Mouse (Mus musculus): ENCODE measurements at regions not wholly inside any gene's neighbourhood (a gene's known extent, or its start where the extent isn't known, plus 50 kb on each side); places are given as distances from the start of the nearest gene placed in this dataset.
A peak's percentile ranks its signal among the peaks of the same experiment; 100 is the strongest.
"Not testable (repeated sequence)": the region's sequence is repeated elsewhere in the genome, so short reads cannot be mapped to it uniquely, and the experiment has no call there.

DNA sequence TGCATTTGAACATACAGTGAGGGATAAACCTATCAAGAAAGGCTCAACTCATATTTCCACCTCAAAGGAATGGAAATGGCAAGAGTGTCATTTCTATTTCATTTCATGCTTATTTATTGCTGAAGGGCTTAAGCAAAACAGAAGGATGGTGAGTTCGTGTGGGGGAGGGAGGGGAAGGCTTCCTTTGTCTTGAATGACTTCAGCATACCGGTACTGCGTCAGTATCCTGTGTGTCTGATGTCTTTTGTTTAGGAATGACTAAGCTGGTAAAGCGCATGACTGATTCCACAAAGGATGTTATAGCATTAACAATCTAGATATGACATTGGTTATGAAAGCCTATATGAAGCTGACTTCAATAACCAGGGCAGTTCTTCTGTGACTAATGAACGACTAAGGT, 139.5 kb upstream of the Gap43 start:
- Histone ChIP-seq H3K4me3 (no peak overlapping the region), H3K9me3 (replicated peaks) (no peaks in the 10 kb centered on the region), H3K36me3 (no peaks in the 10 kb centered on the region), H3K27me3 (ENCODE audit: low read depth, poor library complexity, severe bottlenecking) (no peaks in the 10 kb centered on the region), H3K4me1 (0 out of 2 replicates have a peak, but pooled peaks cover 4% of the 10 kb centered on the region), H3K27ac (no peak overlapping the region)
- no peak for DNase-seq (ENCODE audit: low spot score)
- 81% methylated on average over 5 of the region's 5 CpGs for WGBS

DNA sequence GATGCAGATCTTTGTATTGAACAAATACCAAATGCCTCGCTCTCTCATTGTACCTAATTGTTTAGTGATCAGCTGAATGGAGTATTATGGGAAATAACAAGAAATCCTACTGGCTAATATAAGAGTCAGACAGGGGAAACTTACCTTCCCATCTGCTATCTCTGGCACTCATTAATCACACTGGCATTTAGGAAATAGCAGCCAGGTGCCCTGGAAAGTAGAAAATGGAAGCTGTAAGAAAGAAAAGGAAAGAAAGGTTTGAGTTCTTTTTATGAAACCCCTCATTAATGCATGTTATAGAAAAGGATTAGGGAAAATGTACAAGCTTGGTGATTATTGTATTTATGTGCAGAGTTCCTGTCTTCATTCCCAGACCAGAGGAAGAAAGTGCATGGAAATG, 126.5 kb upstream of the Gap43 start:
- Histone ChIP-seq H3K4me1 (no peaks in the 10 kb centered on the region), H3K27ac (no peak overlapping the region), H3K9me3 (replicated peaks) (no peaks in the 10 kb centered on the region), H3K27me3 (ENCODE audit: low read depth, poor library complexity, severe bottlenecking) (no peaks in the 10 kb centered on the region), H3K36me3 (no peaks in the 10 kb centered on the region), H3K4me3 (no peak overlapping the region)
- DNase-seq (ENCODE audit: low spot score) = no peak
- 90% methylated on average over 1 of the region's 1 CpGs for WGBS

GRCm38 (mm10) chr16:42456335-42456984, 116.0 kb upstream of the Gap43 start:
- 88% methylated on average over 8 of the region's 8 CpGs for WGBS
- H3K27ac ChIP-seq = no peak overlapping the region
- DNase-seq (ENCODE audit: low spot score) = no peak

DNA sequence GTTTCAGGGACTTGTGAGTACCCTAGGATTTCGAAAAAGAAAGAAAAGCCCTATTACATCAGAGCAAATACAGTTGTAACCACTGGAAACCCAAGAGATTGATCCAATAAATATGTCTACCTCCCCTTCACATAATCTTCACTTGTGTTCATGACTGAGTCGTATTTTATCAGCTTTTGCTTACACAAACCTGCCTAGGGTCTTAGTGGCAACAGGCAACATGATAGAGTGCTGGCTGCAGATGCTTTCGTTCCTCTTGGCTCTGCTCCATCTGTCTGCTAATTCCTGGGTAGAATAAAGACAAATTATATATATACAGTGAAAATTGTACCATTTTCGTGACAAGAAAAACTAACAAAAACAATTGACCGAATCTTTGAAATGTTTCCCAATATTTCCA, 112.9 kb upstream of the Gap43 start:
- Histone ChIP-seq H3K4me3 (no peak overlapping the region), H3K36me3 (no peaks in the 10 kb centered on the region), H3K27ac (no peak overlapping the region), H3K9me3 (replicated peaks) (no peaks in the 10 kb centered on the region), H3K27me3 (ENCODE audit: low read depth, poor library complexity, severe bottlenecking) (no peaks in the 10 kb centered on the region), H3K4me1 (0 out of 2 replicates have a peak, but pooled peaks cover 3% of the 10 kb centered on the region)
- WGBS = 82% methylated on average over 5 of the region's 5 CpGs
- DNase-seq (ENCODE audit: low spot score) = no peak

More at GRCm38 (mm10) chr16:42456335-42456984, 116.0 kb upstream of the Gap43 start:
- Histone ChIP-seq H3K4me1 (no peaks in the 10 kb centered on the region), H3K9me3 (replicated peaks) (no peaks in the 10 kb centered on the region), H3K27me3 (ENCODE audit: low read depth, poor library complexity, severe bottlenecking) (no peaks in the 10 kb centered on the region), H3K36me3 (no peaks in the 10 kb centered on the region), H3K4me3 (no peak overlapping the region)

DNA sequence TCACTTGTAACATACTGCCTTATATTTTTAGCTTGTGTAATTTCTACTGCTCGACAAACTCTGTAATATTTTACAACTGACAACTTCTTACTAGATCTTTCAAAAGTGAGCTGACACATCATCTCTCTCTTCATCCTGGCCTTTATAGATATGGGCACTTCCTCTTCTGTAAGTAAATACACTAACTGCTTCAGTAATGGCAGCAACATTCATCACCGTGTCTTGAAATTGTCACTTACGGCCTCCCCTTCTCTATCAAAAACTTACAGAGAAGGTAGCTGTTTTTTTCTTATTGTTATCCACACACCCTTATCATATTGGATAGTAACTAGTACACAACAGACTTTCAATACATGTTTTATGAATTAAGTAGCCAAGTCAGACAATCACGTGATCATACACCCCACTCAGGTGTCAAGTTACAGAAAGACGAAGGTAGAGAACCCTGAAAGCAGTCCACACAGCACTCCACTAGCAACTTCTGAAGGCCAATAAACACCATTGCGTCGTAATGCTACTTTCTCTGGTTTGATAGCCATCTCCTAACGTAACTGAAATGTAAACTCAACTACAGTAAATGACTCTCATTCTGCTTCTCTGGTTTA, 109.5 kb upstream of the Gap43 start:
- Histone ChIP-seq H3K27ac (no peak overlapping the region), H3K4me1 (peaks cover 8% of the 10 kb centered on the region), H3K9me3 (replicated peaks) (no peaks in the 10 kb centered on the region), H3K27me3 (ENCODE audit: low read depth, poor library complexity, severe bottlenecking) (no peaks in the 10 kb centered on the region), H3K4me3 (no peak overlapping the region), H3K36me3 (no peaks in the 10 kb centered on the region)
- WGBS = 79% methylated on average over 8 of the region's 8 CpGs
- no peak for DNase-seq (ENCODE audit: low spot score)

- Histone ChIP-seq H3K27me3 (ENCODE audit: low read depth, poor library complexity, severe bottlenecking) (no peaks in the 10 kb centered on the region), H3K27ac (peak overlapping the region; percentile 58), H3K4me1 (peaks cover 12% of the 10 kb centered on the region), H3K4me3 (peak overlapping the region; percentile 17; the same call in 1 of the 2 replicates), H3K9me3 (replicated peaks) (no peaks in the 10 kb centered on the region), H3K36me3 (no peaks in the 10 kb centered on the region)
- WGBS = 33% methylated on average over 6 of the region's 6 CpGs
- DNase-seq (ENCODE audit: low spot score) = peak; percentile 32
Measured at GRCm38 (mm10) chr16:42444863-42445423, 104.5 kb upstream of the Gap43 start.

DNA sequence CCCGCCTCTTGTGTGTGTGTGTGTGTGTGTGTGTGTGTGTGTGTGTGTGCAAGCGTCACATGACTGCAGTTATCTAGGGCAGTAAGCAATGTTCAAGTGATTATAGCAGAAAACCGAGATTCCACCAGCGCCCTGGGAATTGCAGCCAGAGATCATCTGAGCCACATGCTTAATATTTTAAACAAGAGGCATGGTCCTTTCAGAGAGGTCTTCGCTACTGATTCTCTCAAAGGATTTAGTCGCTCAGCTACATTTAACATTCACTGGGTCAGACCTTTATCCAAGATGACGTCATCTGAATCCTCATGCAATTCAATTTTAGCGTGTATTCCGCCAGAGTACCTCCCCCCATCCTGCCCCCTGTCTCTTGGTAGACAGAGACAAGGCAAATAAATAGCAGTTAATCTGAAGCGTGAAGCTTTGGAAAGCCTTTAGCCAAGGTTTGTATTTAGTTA, 104.0 kb upstream of the Gap43 start:
- no peaks in the 10 kb centered on the region for H3K27me3 ChIP-seq (ENCODE audit: low read depth, poor library complexity, severe bottlenecking)
- no peak for DNase-seq (ENCODE audit: low spot score)
- no peaks in the 10 kb centered on the region for H3K9me3 ChIP-seq (replicated peaks)
- H3K4me1 ChIP-seq = peaks cover 12% of the 10 kb centered on the region
- H3K36me3 ChIP-seq = no peaks in the 10 kb centered on the region
- H3K4me3 ChIP-seq = peak overlapping the region; percentile 17; the same call in 1 of the 2 replicates
- WGBS = 65% methylated on average over 10 of the region's 10 CpGs
- peak overlapping the region; percentile 58; the same call in 1 of the 2 replicates for H3K27ac ChIP-seq

DNA sequence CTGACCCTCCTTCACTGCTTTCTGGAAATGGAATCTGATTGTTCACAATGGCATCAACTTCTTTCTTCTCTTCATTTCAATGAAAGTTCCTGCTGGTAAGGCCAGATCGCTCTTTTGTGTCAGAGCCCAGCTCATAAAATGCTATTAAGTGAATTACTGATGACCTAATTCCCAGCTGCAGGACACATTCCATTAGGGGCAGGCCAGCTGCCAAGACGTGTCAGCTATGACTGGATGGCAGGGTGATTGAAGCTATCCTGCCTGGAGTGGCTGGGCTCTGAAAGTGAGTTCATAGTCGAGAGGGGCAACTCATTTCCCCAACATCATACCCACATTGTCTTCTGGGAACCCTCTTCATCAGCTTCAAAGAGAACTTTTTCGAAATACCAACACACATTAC, 100.4 kb upstream of the Gap43 start:
- Histone ChIP-seq H3K9me3 (replicated peaks) (no peaks in the 10 kb centered on the region), H3K36me3 (no peaks in the 10 kb centered on the region), H3K4me1 (peaks cover 12% of the 10 kb centered on the region), H3K27me3 (ENCODE audit: low read depth, poor library complexity, severe bottlenecking) (no peaks in the 10 kb centered on the region), H3K27ac (no peak overlapping the region), H3K4me3 (no peak overlapping the region)
- 29% methylated on average over 4 of the region's 4 CpGs for WGBS
- peak; percentile 34 for DNase-seq (ENCODE audit: low spot score)

GRCm38 (mm10) chr16:42431529-42431928, 91.1 kb upstream of the Gap43 start:
- H3K4me3 ChIP-seq = no peak overlapping the region
- no peaks in the 10 kb centered on the region for H3K9me3 ChIP-seq (replicated peaks)
- DNase-seq (ENCODE audit: low spot score) = no peak
- WGBS = 95% methylated on average over 1 of the region's 1 CpGs
- no peaks in the 10 kb centered on the region for H3K4me1 ChIP-seq
- no peaks in the 10 kb centered on the region for H3K36me3 ChIP-seq
- H3K27ac ChIP-seq = no peak overlapping the region
- H3K27me3 ChIP-seq (ENCODE audit: low read depth, poor library complexity, severe bottlenecking) = no peaks in the 10 kb centered on the region

GRCm38 (mm10) chr16:42416673-42417072, 76.2 kb upstream of the Gap43 start:
- Histone ChIP-seq H3K9me3 (replicated peaks) (no peaks in the 10 kb centered on the region), H3K4me3 (no peak overlapping the region), H3K4me1 (no peaks in the 10 kb centered on the region), H3K36me3 (no peaks in the 10 kb centered on the region), H3K27me3 (ENCODE audit: low read depth, poor library complexity, severe bottlenecking) (no peaks in the 10 kb centered on the region), H3K27ac (no peak overlapping the region)
- WGBS = 87% methylated on average over 4 of the region's 4 CpGs
- no peak for DNase-seq (ENCODE audit: low spot score)

GRCm38 (mm10) chr16:42412031-42412430, 71.6 kb upstream of the Gap43 start:
- not testable (repeated sequence) for H3K4me3 ChIP-seq; H3K27ac ChIP-seq; H3K36me3 ChIP-seq; H3K4me1 ChIP-seq; DNase-seq (ENCODE audit: low spot score); H3K27me3 ChIP-seq (ENCODE audit: low read depth, poor library complexity, severe bottlenecking); H3K9me3 ChIP-seq (replicated peaks)

DNA sequence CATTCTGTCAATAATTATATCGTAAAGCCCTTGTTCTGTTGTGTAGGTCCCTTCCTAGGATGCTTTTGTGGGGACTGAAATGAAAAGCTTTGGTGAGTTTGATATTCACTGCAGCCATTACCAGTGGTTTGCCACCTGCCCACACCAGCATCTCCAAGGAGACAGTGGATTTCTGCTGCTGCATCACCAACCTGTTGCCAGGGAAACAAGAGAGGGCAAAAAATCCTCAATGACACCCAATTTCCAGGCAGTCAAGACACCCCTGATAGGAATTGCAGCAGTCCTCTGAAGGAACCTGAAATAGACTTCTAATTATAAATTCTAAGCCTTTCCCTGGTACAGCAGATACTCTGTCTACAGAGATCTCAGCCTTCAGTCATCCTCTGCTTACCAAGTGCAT, 56.1 kb upstream of the Gap43 start:
- H3K36me3 ChIP-seq = no peaks in the 10 kb centered on the region
- H3K9me3 ChIP-seq (replicated peaks) = no peaks in the 10 kb centered on the region
- no peak overlapping the region for H3K27ac ChIP-seq
- no peaks in the 10 kb centered on the region for H3K27me3 ChIP-seq (ENCODE audit: low read depth, poor library complexity, severe bottlenecking)
- H3K4me1 ChIP-seq = no peaks in the 10 kb centered on the region
- DNase-seq (ENCODE audit: low spot score) = no peak
- 100% methylated on average over 1 of the region's 1 CpGs for WGBS
- no peak overlapping the region for H3K4me3 ChIP-seq
